Mouse (Mus musculus) c-Kit-positive CD71-positive TER-119-positive erythroid progenitor cells, embryonic 14.5 days (primary cell): ENCODE data around the gene Vmn1r113.
"Not testable (repeated sequence)": the region's sequence is repeated elsewhere in the genome, so short reads cannot be mapped to it uniquely, and the experiment has no call there.

Source experiments
- DNase-seq: peaks from one replicate; pipeline ENCODE4 v3.0.0-alpha.2; 2013; ENCODE audit warnings: low spot score

Vmn1r113 gene

DNA sequence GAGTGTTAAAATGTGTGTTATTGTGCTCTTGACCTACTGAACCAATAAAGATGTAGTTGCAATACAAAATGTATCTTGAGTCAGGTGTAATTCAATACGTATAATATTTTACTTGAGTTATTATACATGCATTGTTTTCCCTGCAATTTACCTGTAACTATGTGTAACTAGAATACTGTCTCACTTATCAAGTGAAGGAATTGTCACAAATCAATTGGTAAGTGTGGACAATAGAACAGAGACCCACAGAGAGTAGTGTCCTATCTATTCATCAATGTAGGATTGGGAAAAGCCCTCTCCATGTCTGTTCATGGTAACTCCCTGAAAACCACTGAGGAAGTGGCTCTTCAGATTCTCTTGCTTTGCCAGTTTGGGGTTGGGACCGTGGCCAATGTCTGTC, at the start of gene Vmn1r113:
Gene Vmn1r113 (plus strand): TSS at position 301 of the 400 bp plus-strand sequence.
- not testable (repeated sequence) for DNase-seq

DNA sequence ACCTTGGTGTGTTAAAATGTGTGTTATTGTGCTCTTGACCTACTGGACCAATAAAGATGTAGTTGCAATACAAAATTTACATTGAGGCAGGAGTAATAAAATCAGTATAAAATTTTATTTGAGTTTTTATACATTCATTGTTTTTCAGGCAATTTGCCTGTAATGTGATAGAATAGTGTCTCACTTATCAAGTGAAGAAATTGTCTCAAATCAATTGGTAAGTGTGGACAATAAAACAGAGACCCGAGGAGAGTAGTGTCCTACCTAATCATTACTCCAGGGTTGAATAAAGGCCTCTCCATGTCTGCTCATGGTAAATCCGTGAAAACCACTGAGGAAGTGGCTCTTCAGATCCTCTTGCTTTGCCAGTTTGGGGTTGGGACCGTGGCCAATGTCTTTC, 16.2 kb upstream of the Vmn1r113 start, which contains the start of gene Vmn1r112:
Gene Vmn1r112 (plus strand): TSS at position 301 of the 400 bp plus-strand sequence.
- not testable (repeated sequence) for DNase-seq

DNA sequence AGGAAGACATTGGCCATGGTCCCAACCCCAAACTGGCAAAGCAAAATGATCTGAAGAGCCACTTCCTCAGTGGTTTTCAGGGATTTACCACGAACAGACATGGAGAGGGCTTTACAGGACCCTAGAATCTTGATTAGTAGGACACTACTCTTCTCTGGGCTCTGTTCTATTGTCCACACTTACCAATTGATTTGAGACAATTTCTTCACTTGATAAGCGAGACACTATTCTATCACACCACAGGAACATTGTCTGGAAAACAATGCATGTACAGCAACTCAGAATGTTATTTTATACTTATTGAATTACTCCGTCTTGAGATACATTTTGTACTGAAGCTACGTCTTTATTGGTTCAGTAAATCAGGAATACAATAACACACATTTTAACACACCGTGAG, 25.0 kb downstream of the Vmn1r113 start, which contains the start of gene Vmn1r114:
Gene Vmn1r114 (minus strand): TSS at position 101 of the 400 bp plus-strand sequence.
- not testable (repeated sequence) for DNase-seq
